Mouse (Mus musculus) erythroblast, embryonic 14.5 days (primary cell): ENCODE data around the gene Fam151b.

ENCODE experiments used
- GATA1 ChIP-seq: IDR thresholded peaks from 2 replicates; pipeline ENCODE4 v1.6.1; 2012; ENCODE audit warnings: low read length, inconsistent platforms, mixed read lengths
- TAL1 ChIP-seq: IDR thresholded peaks from 3 replicates; pipeline ENCODE4 v1.6.1; 2012; ENCODE audit warnings: low read length, inconsistent platforms, mixed read lengths

DNA sequence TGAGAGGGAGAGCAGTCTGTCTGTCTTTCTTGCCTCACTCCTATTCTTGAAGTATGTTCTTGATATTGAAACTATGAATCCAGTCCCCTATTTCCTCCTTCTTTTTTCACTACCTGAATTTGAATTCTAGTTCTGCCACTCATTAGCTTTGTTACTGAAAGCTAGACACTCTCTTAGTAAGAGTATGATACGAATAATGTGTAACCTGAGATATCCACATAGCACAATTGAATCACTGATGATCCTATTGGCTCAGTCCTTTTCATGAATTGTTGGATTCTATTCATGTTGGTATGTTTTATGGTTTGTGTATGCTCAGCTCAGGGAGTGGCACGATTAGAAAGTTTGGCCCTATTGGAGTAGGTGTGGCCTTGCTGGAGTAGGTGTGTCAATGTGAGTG lies 48.4 kb upstream of the Fam151b start:
- TF ChIP-seq TAL1 (no peak), GATA1 (no peak)
